Mouse (Mus musculus): ENCODE measurements at regions not wholly inside any gene's neighbourhood (a gene's known extent, or its start where the extent isn't known, plus 50 kb on each side); places are given as distances from the start of the nearest gene placed in this dataset.

- DNase-seq (ENCODE audit: low read depth, low spot score): no peak
Measured at GRCm38 (mm10) chr16:26169382-26169781, 63.8 kb upstream of the P3h2 start.

- DNase-seq (ENCODE audit: low read depth, low spot score): no peak
Measured at GRCm38 (mm10) chr16:26168216-26168615, 62.6 kb upstream of the P3h2 start.

- no peak for DNase-seq (ENCODE audit: low read depth, low spot score)
Measured at GRCm38 (mm10) chr16:26164066-26164465, 58.5 kb upstream of the P3h2 start.

- DNase-seq (ENCODE audit: low read depth, low spot score): no peak
Measured at GRCm38 (mm10) chr16:26163401-26163800, 57.8 kb upstream of the P3h2 start.

GRCm38 (mm10) chr16:26157606-26158005 lies 52.0 kb upstream of the P3h2 start:
- no peak for DNase-seq (ENCODE audit: low read depth, low spot score)
